Mouse (Mus musculus) ES-E14 (cell line): ENCODE data around the gene Bmp8a.

Experiments
- CHD2 ChIP-seq: IDR thresholded peaks from 2 replicates; pipeline ENCODE4 v1.6.1; 2014; ENCODE audit warnings: mild to moderate bottlenecking, low read depth, low read length, inconsistent platforms
- ZNF384 ChIP-seq: IDR thresholded peaks from 2 replicates; pipeline ENCODE4 v1.6.1; 2012; ENCODE audit warnings: low read depth, low read length, inconsistent platforms

- TF ChIP-seq CHD2 = no peak
- no peak for TF ChIP-seq ZNF384
Observed at GRCm38 (mm10) chr4:123327630-123328029, 15.4 kb downstream of the Bmp8a start.
